Mouse (Mus musculus): ENCODE results near the gene Ptk7.

The Ptk7 gene

GRCm38 (mm10) chr17:46556584-46556945 is 72.7 kb downstream of the Ptk7 start:
- peak; percentile 51 to 55 for DNase-seq (ENCODE audit: low spot score in 2 of 2)

- peak; percentile 92 to 96 for DNase-seq (ENCODE audit: low spot score in 2 of 2)
These were observed 73.4 kb downstream of the Ptk7 start, which contains the start of gene Srf for GRCm38 (mm10) chr17:46555673-46556583. Gene Srf (minus strand): TSS chr17:46556175.

- peak; percentile 40 to 45 for DNase-seq (ENCODE audit: low spot score in 2 of 2)
These were observed 74.2 kb downstream of the Ptk7 start for GRCm38 (mm10) chr17:46554977-46555672.

GRCm38 (mm10) chr17:46554646-46554976 is 74.7 kb downstream of the Ptk7 start:
- DNase-seq (ENCODE audit: low spot score in 2 of 2), result no peak

GRCm38 (mm10) chr17:46553926-46554325 is 75.4 kb downstream of the Ptk7 start:
- DNase-seq (ENCODE audit: low spot score in 2 of 2), result no peak

GRCm38 (mm10) chr17:46553469-46553868 is 75.8 kb downstream of the Ptk7 start:
- DNase-seq (ENCODE audit: low spot score in 2 of 2), result no peak

- DNase-seq (ENCODE audit: low spot score in 2 of 2), result peak in 1 of 2 experiments; percentile 30
These were observed 76.4 kb downstream of the Ptk7 start for GRCm38 (mm10) chr17:46552841-46553423.

- DNase-seq (ENCODE audit: low spot score in 2 of 2), result no peak
These were observed 77.2 kb downstream of the Ptk7 start for GRCm38 (mm10) chr17:46552151-46552550.

- no peak for DNase-seq (ENCODE audit: low spot score in 2 of 2)
These were observed 77.9 kb downstream of the Ptk7 start for GRCm38 (mm10) chr17:46551369-46551768.

- no peak for DNase-seq (ENCODE audit: low spot score in 2 of 2)
These were observed 78.4 kb downstream of the Ptk7 start for GRCm38 (mm10) chr17:46550904-46551303.

- no peak for DNase-seq (ENCODE audit: low spot score in 2 of 2)
These were observed 79.7 kb downstream of the Ptk7 start for GRCm38 (mm10) chr17:46549642-46550041.

- no peak for DNase-seq (ENCODE audit: low spot score in 2 of 2)
These were observed 80.1 kb downstream of the Ptk7 start for GRCm38 (mm10) chr17:46549193-46549592.

GRCm38 (mm10) chr17:46548741-46549140 is 80.6 kb downstream of the Ptk7 start:
- no peak for DNase-seq (ENCODE audit: low spot score in 2 of 2)

- DNase-seq (ENCODE audit: low spot score in 2 of 2), result no peak
These were observed 81.4 kb downstream of the Ptk7 start for GRCm38 (mm10) chr17:46547923-46548322.

GRCm38 (mm10) chr17:46546995-46547394 is 82.3 kb downstream of the Ptk7 start:
- DNase-seq (ENCODE audit: low spot score in 2 of 2), result no peak

GRCm38 (mm10) chr17:46546591-46546990 is 82.7 kb downstream of the Ptk7 start:
- DNase-seq (ENCODE audit: low spot score in 2 of 2), result no peak

- peak in 1 of 2 experiments; percentile 32 for DNase-seq (ENCODE audit: low spot score in 2 of 2)
These were observed 83.3 kb downstream of the Ptk7 start, which contains the start of gene Cul9 for GRCm38 (mm10) chr17:46545813-46546564. Gene Cul9 (minus strand): TSS chr17:46546388.

GRCm38 (mm10) chr17:46543661-46544060 is 85.6 kb downstream of the Ptk7 start:
- DNase-seq (ENCODE audit: low spot score in 2 of 2), result no peak

- DNase-seq (ENCODE audit: low spot score in 2 of 2), result peak; percentile 43 to 84
These were observed 103.6 kb downstream of the Ptk7 start for GRCm38 (mm10) chr17:46525579-46526307.

- no peak for DNase-seq (ENCODE audit: low spot score in 2 of 2)
These were observed 104.2 kb downstream of the Ptk7 start for GRCm38 (mm10) chr17:46525065-46525464.

Measured in thymus, postnatal 10 days (tissue).